Mouse (Mus musculus) liver, adult 2 months (tissue): Measurements from ENCODE around the gene Sct. TPM values are rescaled to one million over a fixed set of nuclear protein-coding genes. Genes with fewer than 3 reads are reported as not detected.

Source experiments
- DNase-seq: peaks from one replicate; pipeline ENCODE4 v3.0.0-alpha.2; 2011; ENCODE audit warnings: low read depth, low spot score; ENCODE audit errors: extremely low read depth
- H3K27ac ChIP-seq: fragments of 200-500 bp; replicated peaks from 2 replicates; pipeline ENCODE4 v1.5.1; 2012; ENCODE audit warnings: low read depth, mild to moderate bottlenecking, control low read depth, inconsistent platforms, low read length; ENCODE audit not compliant: insufficient read depth
- H3K27me3 ChIP-seq: fragments of 200-500 bp; 2 replicates; pipeline ENCODE4 v1.6.1; 2012; ENCODE audit warnings: mild to moderate bottlenecking, moderate library complexity, low read length, inconsistent platforms; ENCODE audit not compliant: control insufficient read depth, insufficient read depth
- H3K36me3 ChIP-seq: fragments of 200-500 bp; 2 replicates; pipeline ENCODE4 v1.6.1; 2012; ENCODE audit warnings: low read length, inconsistent platforms; ENCODE audit not compliant: control insufficient read depth, insufficient read depth
- H3K4me1 ChIP-seq: fragments of 200-500 bp; 2 replicates; pipeline ENCODE4 v1.6.1; 2011; ENCODE audit warnings: low read length; ENCODE audit not compliant: control insufficient read depth, insufficient read depth
- H3K4me3 ChIP-seq: fragments of 200-500 bp; 2 replicates; pipeline ENCODE4 v1.5.1; 2011; ENCODE audit warnings: low read depth, mild to moderate bottlenecking, control low read depth, low read length, moderate library complexity; ENCODE audit not compliant: insufficient read depth
- H3K79me2 ChIP-seq: fragments of 200-500 bp; 2 replicates; pipeline ENCODE4 v1.6.1; 2012; ENCODE audit warnings: inconsistent platforms, mild to moderate bottlenecking, low read length, moderate library complexity; ENCODE audit not compliant: control insufficient read depth, insufficient read depth
- H3K9ac ChIP-seq: fragments of 200-500 bp; 2 replicates; pipeline ENCODE4 v1.6.1; 2012; ENCODE audit warnings: low read depth, mild to moderate bottlenecking, control low read depth, inconsistent platforms, low read length
- CTCF ChIP-seq: fragments of 200-500 bp; IDR thresholded peaks from 2 replicates; pipeline ENCODE4 v1.5.1; 2011; ENCODE audit warnings: low read depth, low read length, control low read depth
- POLR2A ChIP-seq: fragments of 200-500 bp; IDR thresholded peaks from 2 replicates; pipeline ENCODE4 v1.6.1; 2011; ENCODE audit warnings: low read length, control low read depth; ENCODE audit not compliant: insufficient read depth; ENCODE audit errors: extremely low read depth
- WGBS: fragments of 180-500 bp; shearing (Covaris S2); methylation state at CpG from one replicate; pipeline ENCODE4 v1.1.7; 2018; 5-methylcytosine and 5-hydroxymethylcytosine counted together
- polyA plus RNA-seq: library from polyadenylated mRNA; depleted of rRNA; stranded (reverse); fragments of >200 nt; gene quantifications from 2 replicates; pipeline ENCODE4 v1.2.3, GENCODE M21; 2012; rRNA removed
- total RNA-seq: library from RNA; depleted of rRNA; stranded (reverse); fragments of >200 nt; gene quantifications from 2 replicates; pipeline ENCODE4 v1.2.3, GENCODE M21; 2014; rRNA removed

The Sct gene
- total and polyA plus RNA-seq, 2 experiments: not detected

DNA sequence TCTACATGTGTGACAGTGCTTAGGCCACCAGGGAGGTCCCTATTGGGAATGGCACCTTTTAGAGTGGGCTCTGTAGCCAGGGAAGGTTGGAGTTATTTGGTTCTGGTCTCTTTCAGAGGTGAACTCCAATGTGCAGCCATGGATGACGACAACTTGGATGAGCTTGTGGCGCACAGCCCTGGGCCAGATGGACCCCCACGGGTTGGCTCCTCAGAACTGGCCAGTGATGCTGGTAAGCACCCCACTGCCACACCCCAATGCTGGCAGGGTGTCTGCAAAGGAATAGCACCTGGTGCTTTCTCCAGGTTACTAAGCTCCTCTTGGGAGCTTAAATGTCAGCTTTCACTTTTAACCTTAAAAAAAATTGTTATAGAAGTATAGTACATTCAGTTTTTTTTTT is 47.8 kb downstream of the Sct start:
- no peak for DNase-seq
- no peak overlapping the region for H3K27ac ChIP-seq
- no peak overlapping the region for H3K9ac ChIP-seq
- H3K4me1 ChIP-seq: peaks cover 11% of the 10 kb centered on the region; the same call in 1 of the 2 replicates
- TF ChIP-seq CTCF (no peak), POLR2A (no peak)
- peaks cover 30% of the 10 kb centered on the region for H3K36me3 ChIP-seq
- H3K4me3 ChIP-seq: no peak overlapping the region
- WGBS: 90% methylated on average over 3 of the region's 3 CpGs
- no peaks in the 10 kb centered on the region for H3K27me3 ChIP-seq
- peaks cover 25% of the 10 kb centered on the region for H3K79me2 ChIP-seq

GRCm38 (mm10) chr7:141230570-141230969 is 48.4 kb downstream of the Sct start:
- Histone ChIP-seq H3K27ac (no peak overlapping the region), H3K4me1 (peaks cover 11% of the 10 kb centered on the region; the same call in 1 of the 2 replicates), H3K9ac (no peak overlapping the region), H3K79me2 (peaks cover 25% of the 10 kb centered on the region), H3K27me3 (no peaks in the 10 kb centered on the region), H3K4me3 (no peak overlapping the region), H3K36me3 (peaks cover 28% of the 10 kb centered on the region)
- 89% methylated on average over 4 of the region's 4 CpGs for WGBS
- no peak for TF ChIP-seq POLR2A
- TF ChIP-seq CTCF: no peak
- no peak for DNase-seq

GRCm38 (mm10) chr7:141229702-141230101 is 49.2 kb downstream of the Sct start:
- WGBS: 20% methylated on average over 6 of the region's 6 CpGs
- H3K79me2 ChIP-seq: peaks cover 25% of the 10 kb centered on the region
- peak overlapping the region; percentile 90 for H3K4me3 ChIP-seq
- peaks cover 11% of the 10 kb centered on the region; the same call in 1 of the 2 replicates for H3K4me1 ChIP-seq
- peak overlapping the region; percentile 77 for H3K9ac ChIP-seq
- H3K27me3 ChIP-seq: no peaks in the 10 kb centered on the region
- H3K36me3 ChIP-seq: peaks cover 25% of the 10 kb centered on the region
- DNase-seq: no peak
- no peak overlapping the region for H3K27ac ChIP-seq
- TF ChIP-seq CTCF: no peak
- no peak for TF ChIP-seq POLR2A

Other genes starting within 250 kb of the Sct start
- 0.09 TPM in 1 of 2 replicates, not detected in the other for gene B4galnt4, start 218.0 kb downstream of the Sct start, total RNA-seq
- gene B4galnt4, start 218.0 kb downstream of the Sct start, polyA plus RNA-seq: 0.04 and 0.10 TPM in 2 replicates
- gene Pkp3, start 200.9 kb downstream of the Sct start, total RNA-seq: 0.60 and 0.83 TPM in 2 replicates
- 1.9 and 2.0 TPM in 2 replicates for gene Pkp3, start 200.9 kb downstream of the Sct start, polyA plus RNA-seq
- 21.8 and 28.5 TPM in 2 replicates for gene Sigirr, start 178.6 kb downstream of the Sct start, total RNA-seq
- gene Sigirr, start 178.6 kb downstream of the Sct start, polyA plus RNA-seq: 42.4 and 42.5 TPM in 2 replicates
- not detected in 2 replicates for gene Ano9, start 161.3 kb downstream of the Sct start, total RNA-seq
- gene Ano9, start 161.3 kb downstream of the Sct start, polyA plus RNA-seq: 0.09 and 0.13 TPM in 2 replicates
- gene Ptdss2, start 156.8 kb downstream of the Sct start, total RNA-seq: 5.2 and 5.4 TPM in 2 replicates
- 10.7 and 13.5 TPM in 2 replicates for gene Ptdss2, start 156.8 kb downstream of the Sct start, polyA plus RNA-seq
- gene Rnh1, start 106.3 kb downstream of the Sct start, total RNA-seq: 106 and 108 TPM in 2 replicates
- 134 and 136 TPM in 2 replicates for gene Rnh1, start 106.3 kb downstream of the Sct start, polyA plus RNA-seq
- 37.6 and 53.8 TPM in 2 replicates for gene Hras, start 85.1 kb downstream of the Sct start, total RNA-seq
- gene Hras, start 85.1 kb downstream of the Sct start, polyA plus RNA-seq: 50.4 and 58.9 TPM in 2 replicates
- gene Lrrc56, start 85.0 kb downstream of the Sct start, total RNA-seq: 1.8 and 2.1 TPM in 2 replicates
- gene Lrrc56, start 85.0 kb downstream of the Sct start, polyA plus RNA-seq: 4.4 and 4.8 TPM in 2 replicates
- 0.47 and 0.83 TPM in 2 replicates for gene Lmntd2, start 65.1 kb downstream of the Sct start, total RNA-seq
- 1.4 and 2.2 TPM in 2 replicates for gene Lmntd2, start 65.1 kb downstream of the Sct start, polyA plus RNA-seq
- gene Rassf7, start 63.3 kb downstream of the Sct start, total RNA-seq: 21.6 and 22.5 TPM in 2 replicates
- gene Rassf7, start 63.3 kb downstream of the Sct start, polyA plus RNA-seq: 49.1 and 53.3 TPM in 2 replicates
- gene Phrf1, start 50.3 kb downstream of the Sct start, total RNA-seq: 8.1 and 12.6 TPM in 2 replicates
- gene Phrf1, start 50.3 kb downstream of the Sct start, polyA plus RNA-seq: 6.7 and 9.2 TPM in 2 replicates
- gene Irf7, start 12.7 kb downstream of the Sct start, total RNA-seq: 22.8 and 32.2 TPM in 2 replicates
- gene Irf7, start 12.7 kb downstream of the Sct start, polyA plus RNA-seq: 42.4 and 102 TPM in 2 replicates
- gene Cdhr5, start 2.3 kb downstream of the Sct start, total RNA-seq: 18.5 and 40.3 TPM in 2 replicates
- gene Cdhr5, start 2.3 kb downstream of the Sct start, polyA plus RNA-seq: 31.2 and 31.7 TPM in 2 replicates
- gene Drd4, start 12.9 kb upstream of the Sct start, total RNA-seq: not detected in 2 replicates
- gene Drd4, start 12.9 kb upstream of the Sct start, polyA plus RNA-seq: not detected in 2 replicates
- 3.1 and 5.8 TPM in 2 replicates for gene Deaf1, start 48.6 kb upstream of the Sct start, total RNA-seq
- gene Deaf1, start 48.6 kb upstream of the Sct start, polyA plus RNA-seq: 6.9 and 7.8 TPM in 2 replicates
- 8.9 and 10.3 TPM in 2 replicates for gene Tmem80, start 48.6 kb upstream of the Sct start, total RNA-seq
- 14.3 and 20.9 TPM in 2 replicates for gene Tmem80, start 48.6 kb upstream of the Sct start, polyA plus RNA-seq
- 17.4 and 38.5 TPM in 2 replicates for gene Eps8l2, start 59.7 kb upstream of the Sct start, total RNA-seq
- gene Eps8l2, start 59.7 kb upstream of the Sct start, polyA plus RNA-seq: 80.9 and 117 TPM in 2 replicates
- 160 and 195 TPM in 2 replicates for gene Taldo1, start 113.1 kb upstream of the Sct start, total RNA-seq
- gene Taldo1, start 113.1 kb upstream of the Sct start, polyA plus RNA-seq: 125 and 166 TPM in 2 replicates
- gene Gatd1, start 135.0 kb upstream of the Sct start, total RNA-seq: 15.1 and 23.5 TPM in 2 replicates
- gene Gatd1, start 135.0 kb upstream of the Sct start, polyA plus RNA-seq: 34.9 and 36.2 TPM in 2 replicates
- 0.13 TPM in 1 of 2 replicates, not detected in the other for gene Cend1, start 150.4 kb upstream of the Sct start, total RNA-seq
- gene Cend1, start 150.4 kb upstream of the Sct start, polyA plus RNA-seq: 0.09 and 0.10 TPM in 2 replicates
- gene Slc25a22, start 158.8 kb upstream of the Sct start, total RNA-seq: 26.1 and 40.7 TPM in 2 replicates
- gene Slc25a22, start 158.8 kb upstream of the Sct start, polyA plus RNA-seq: 315 and 345 TPM in 2 replicates
- gene Pidd1, start 164.9 kb upstream of the Sct start, total RNA-seq: 0.37 and 0.94 TPM in 2 replicates
- gene Pidd1, start 164.9 kb upstream of the Sct start, polyA plus RNA-seq: 3.8 and 4.7 TPM in 2 replicates
- gene Rplp2, start 168.2 kb upstream of the Sct start, total RNA-seq: 255 and 308 TPM in 2 replicates
- 265 and 286 TPM in 2 replicates for gene Rplp2, start 168.2 kb upstream of the Sct start, polyA plus RNA-seq
- gene Pnpla2, start 176.1 kb upstream of the Sct start, total RNA-seq: 22.6 and 31.7 TPM in 2 replicates
- 83.7 and 84.8 TPM in 2 replicates for gene Pnpla2, start 176.1 kb upstream of the Sct start, polyA plus RNA-seq
- 3.7 and 4.3 TPM in 2 replicates for gene Cracr2b, start 182.0 kb upstream of the Sct start, total RNA-seq
- gene Cracr2b, start 182.0 kb upstream of the Sct start, polyA plus RNA-seq: 4.7 and 8.7 TPM in 2 replicates
- gene Cd151, start 188.3 kb upstream of the Sct start, total RNA-seq: 51.9 and 52.7 TPM in 2 replicates
- 92.8 and 103 TPM in 2 replicates for gene Cd151, start 188.3 kb upstream of the Sct start, polyA plus RNA-seq
- 41.1 and 43.3 TPM in 2 replicates for gene Polr2l, start 196.0 kb upstream of the Sct start, total RNA-seq
- gene Polr2l, start 196.0 kb upstream of the Sct start, polyA plus RNA-seq: 42.8 and 45.7 TPM in 2 replicates
- gene Tspan4, start 196.1 kb upstream of the Sct start, total RNA-seq: 66.9 and 67.1 TPM in 2 replicates
- gene Tspan4, start 196.1 kb upstream of the Sct start, polyA plus RNA-seq: 78.1 and 135 TPM in 2 replicates